Mouse (Mus musculus): ENCODE measurements around the gene Tnfrsf1b.

DNA sequence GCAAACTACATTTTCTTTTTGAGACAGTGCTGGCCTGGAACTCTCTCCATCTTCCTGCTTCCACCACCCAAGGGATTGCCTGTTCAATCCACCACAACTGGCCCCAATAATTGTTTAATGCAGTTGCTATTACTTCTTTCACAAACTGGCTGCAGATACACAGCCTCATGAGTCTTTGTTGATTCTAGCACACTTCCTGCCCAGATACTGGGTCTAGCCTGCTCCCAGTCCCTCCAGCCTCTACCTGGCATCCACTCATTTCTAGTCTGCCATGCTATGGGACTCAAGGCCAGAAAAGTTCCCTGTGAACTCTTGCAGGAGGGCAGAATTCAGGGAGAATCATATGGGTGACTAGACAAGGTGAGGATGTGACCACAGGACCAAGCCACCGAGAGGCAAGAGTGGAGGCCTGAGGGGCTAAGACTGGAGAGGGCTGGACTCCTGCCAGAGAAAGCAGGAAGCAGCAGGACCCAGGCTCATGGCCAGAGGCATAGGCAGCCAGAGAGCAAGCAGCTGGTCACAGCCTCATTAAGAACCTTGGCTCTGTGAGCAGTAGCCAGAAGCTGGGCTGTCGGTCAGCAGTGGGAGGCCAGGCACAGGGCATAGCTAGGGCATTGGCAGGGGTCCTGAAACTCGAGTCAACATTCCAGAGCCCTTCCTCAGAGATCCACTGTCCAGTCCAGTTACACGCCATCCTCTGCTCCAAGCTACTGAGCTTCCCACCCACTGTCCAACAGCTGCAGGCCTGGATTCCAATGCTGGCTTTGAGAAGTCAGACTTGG, 7.4 kb downstream of the Tnfrsf1b start:
- TF ChIP-seq POLR2A (IDR thresholded peaks at IDR 0.05; ENCODE audit: borderline replicate concordance, extremely low read depth, low read depth, low read length), result no peak
- TF ChIP-seq CTCF (IDR thresholded peaks at IDR 0.05; ENCODE audit: insufficient read depth, low read length), result no peak

All from lung, adult 2 months (tissue).